Mouse (Mus musculus): ENCODE results near the gene Lst1.

- TF ChIP-seq GATA1 (IDR thresholded peaks at IDR 0.05; ENCODE audit: borderline replicate concordance, low read length) = no peak
- TF ChIP-seq FLI1 (IDR thresholded peaks at IDR 0.05; ENCODE audit: low read length) = no peak
Measured at GRCm38 (mm10) chr17:35204494-35205379, 16.5 kb upstream of the Lst1 start, which contains the start of gene Lta.

Data from megakaryocyte, embryonic 14.5 days (primary cell).